Mouse (Mus musculus): ENCODE results near the gene Wdr1.

DNA sequence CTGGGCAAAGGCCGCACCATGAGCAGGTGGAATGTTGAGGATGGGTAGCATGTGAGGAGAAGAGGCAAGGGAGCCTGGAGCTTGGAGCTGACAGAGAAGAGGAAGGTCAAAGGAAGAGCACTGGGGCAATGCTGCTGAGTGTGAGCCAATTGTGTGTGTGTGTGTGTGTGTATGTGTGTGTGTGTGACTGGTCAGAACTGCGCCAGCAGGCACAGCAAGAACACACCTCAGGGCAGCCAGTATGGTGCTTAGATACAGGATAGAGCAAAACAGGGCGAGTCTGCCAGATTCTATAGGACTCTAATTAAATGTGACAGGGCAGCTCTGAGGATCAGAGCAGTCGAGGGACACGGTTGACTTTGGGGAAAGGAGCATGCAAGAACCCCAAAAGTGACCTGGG is 4.2 kb downstream of the Wdr1 start:
- TF ChIP-seq CTCF (IDR thresholded peaks at IDR 0.05; ENCODE audit: extremely low read depth, insufficient read depth, low read length): no peak
- TF ChIP-seq POLR2A (IDR thresholded peaks at IDR 0.05; ENCODE audit: extremely low read depth, insufficient read depth, low read length): no peak

Measured in cortical plate, adult 2 months (tissue).